Mouse (Mus musculus): ENCODE measurements around the gene Lpo.

GRCm38 (mm10) chr11:87814831-87815230 is 13.3 kb downstream of the Lpo start:
- TF ChIP-seq CTCF (IDR thresholded peaks at IDR 0.05; ENCODE audit: low read depth, low read length) (no peak), POLR2A (IDR thresholded peaks at IDR 0.05; ENCODE audit: insufficient read depth, low read length) (no peak), EP300 (IDR thresholded peaks at IDR 0.05; ENCODE audit: insufficient read depth, low read depth, low read length) (no peak)
